Mouse (Mus musculus): Measurements from ENCODE around the gene Dnajb3. TPM values are rescaled to one million over a fixed set of nuclear protein-coding genes. Genes with fewer than 3 reads are reported as not detected.
"Not testable (repeated sequence)": the region's sequence is repeated elsewhere in the genome, so short reads cannot be mapped to it uniquely, and the experiment has no call there.

Gene Dnajb3
- total and polyA plus RNA-seq, 3 experiments, result 0.16 TPM; not detected in 2

- Histone ChIP-seq H3K4me3 (ENCODE audit: low read depth, low read length) (no peak overlapping the region), H3K4me1 (ENCODE audit: insufficient read depth, low read depth, low read length) (no peaks in the 10 kb centered on the region), H3K27me3 (ENCODE audit: insufficient read depth, low read length) (no peaks in the 10 kb centered on the region), H3K36me3 (replicated peaks) (no peaks in the 10 kb centered on the region), H3K9me3 (replicated peaks) (no peaks in the 10 kb centered on the region)
- no peak for TF ChIP-seq GATA1 (IDR thresholded peaks at IDR 0.05; ENCODE audit: borderline replicate concordance, low read length)
- no peak for TF ChIP-seq POLR2AphosphoS5 (IDR thresholded peaks at IDR 0.05; ENCODE audit: insufficient replicate concordance, low read depth, low read length)
- TF ChIP-seq GATA2 (IDR thresholded peaks at IDR 0.05; ENCODE audit: borderline replicate concordance, low read depth, low read length), result no peak
- no peak for TF ChIP-seq CTCF (IDR thresholded peaks at IDR 0.05; ENCODE audit: low read depth, low read length)
- no peak for TF ChIP-seq TAL1 (conservative IDR thresholded peaks at IDR 0.05; ENCODE audit: low read depth, low read length)
- DNase-seq (ENCODE audit: low spot score), result no peak
- no peak for ATAC-seq (ENCODE audit: extremely low read depth, insufficient number of reproducible peaks, low FRiP score, poor library complexity, severe bottlenecking)
Observed at GRCm38 (mm10) chr1:88225741-88226140, 20.2 kb upstream of the Dnajb3 start.

DNA sequence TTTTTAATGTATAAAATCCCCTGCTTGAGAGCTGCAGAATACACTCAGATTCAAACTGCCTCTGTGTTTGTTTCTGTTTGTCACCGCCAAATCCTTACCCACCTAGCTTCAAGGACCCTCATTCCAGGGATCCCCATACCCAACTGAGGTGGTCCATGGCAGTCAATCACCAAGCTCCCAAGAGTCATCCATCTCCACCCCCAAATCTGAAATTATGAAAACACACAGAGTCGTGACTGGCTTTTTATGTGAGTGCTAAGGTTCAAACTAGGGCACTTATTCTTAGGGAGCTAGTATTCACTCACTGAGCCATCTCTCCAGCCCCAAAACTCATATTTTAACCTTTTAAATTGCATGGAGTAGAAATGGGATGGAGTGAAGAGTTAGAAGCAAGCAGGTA, 19.7 kb upstream of the Dnajb3 start:
- not testable (repeated sequence) for H3K9me3 ChIP-seq (replicated peaks); H3K36me3 ChIP-seq (replicated peaks); DNase-seq (ENCODE audit: low spot score); H3K27me3 ChIP-seq (ENCODE audit: insufficient read depth, low read length); H3K4me1 ChIP-seq (ENCODE audit: insufficient read depth, low read depth, low read length); ATAC-seq (ENCODE audit: extremely low read depth, insufficient number of reproducible peaks, low FRiP score, poor library complexity, severe bottlenecking); H3K4me3 ChIP-seq (ENCODE audit: low read depth, low read length)

DNA sequence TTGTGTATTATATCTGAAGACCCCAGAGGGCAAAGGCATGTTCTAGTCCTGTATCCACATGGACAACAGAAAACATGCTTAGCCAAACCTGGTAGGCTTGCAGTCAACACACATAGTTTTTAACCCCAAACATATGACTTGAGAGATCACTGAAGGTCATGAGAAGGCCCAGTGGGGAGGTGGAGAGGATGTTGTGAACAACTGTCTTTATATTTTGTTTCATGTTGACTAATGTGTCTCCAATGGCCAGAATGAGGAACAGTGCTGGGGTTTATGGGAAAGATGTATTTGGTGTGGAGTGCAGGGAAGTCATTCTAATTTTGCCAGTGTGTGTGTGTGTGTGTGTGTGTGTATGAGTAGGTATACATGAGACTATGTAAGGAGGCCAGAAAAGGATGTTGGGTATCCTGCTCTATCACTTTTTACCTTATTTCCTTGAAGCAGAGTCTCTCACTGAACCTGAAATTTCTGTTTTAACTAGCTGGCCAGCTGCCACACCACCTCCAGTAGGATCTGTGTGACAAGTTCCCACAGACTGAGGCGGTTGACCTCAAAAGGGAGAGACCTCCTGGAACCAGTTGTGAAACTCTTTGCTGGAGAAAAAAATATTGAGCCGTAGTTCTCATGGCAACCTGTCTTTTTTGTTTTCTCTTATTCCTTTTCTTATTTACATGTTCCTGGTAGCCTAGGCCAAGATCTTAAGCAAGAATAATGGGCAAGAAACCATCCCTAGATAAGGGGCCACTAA, 18.6 kb upstream of the Dnajb3 start:
- Histone ChIP-seq H3K36me3 (replicated peaks) (no peaks in the 10 kb centered on the region), H3K27me3 (ENCODE audit: insufficient read depth, low read length) (no peaks in the 10 kb centered on the region), H3K4me3 (ENCODE audit: low read depth, low read length) (no peak overlapping the region), H3K4me1 (ENCODE audit: insufficient read depth, low read depth, low read length) (no peaks in the 10 kb centered on the region), H3K9me3 (replicated peaks) (no peaks in the 10 kb centered on the region)
- ATAC-seq (ENCODE audit: extremely low read depth, insufficient number of reproducible peaks, low FRiP score, poor library complexity, severe bottlenecking) (no peak), DNase-seq (ENCODE audit: low spot score) (no peak)
- TF ChIP-seq TAL1 (conservative IDR thresholded peaks at IDR 0.05; ENCODE audit: low read depth, low read length) (no peak), POLR2AphosphoS5 (IDR thresholded peaks at IDR 0.05; ENCODE audit: insufficient replicate concordance, low read depth, low read length) (no peak), GATA1 (IDR thresholded peaks at IDR 0.05; ENCODE audit: borderline replicate concordance, low read length) (no peak), GATA2 (IDR thresholded peaks at IDR 0.05; ENCODE audit: borderline replicate concordance, low read depth, low read length) (no peak), CTCF (IDR thresholded peaks at IDR 0.05; ENCODE audit: low read depth, low read length) (no peak)

DNA sequence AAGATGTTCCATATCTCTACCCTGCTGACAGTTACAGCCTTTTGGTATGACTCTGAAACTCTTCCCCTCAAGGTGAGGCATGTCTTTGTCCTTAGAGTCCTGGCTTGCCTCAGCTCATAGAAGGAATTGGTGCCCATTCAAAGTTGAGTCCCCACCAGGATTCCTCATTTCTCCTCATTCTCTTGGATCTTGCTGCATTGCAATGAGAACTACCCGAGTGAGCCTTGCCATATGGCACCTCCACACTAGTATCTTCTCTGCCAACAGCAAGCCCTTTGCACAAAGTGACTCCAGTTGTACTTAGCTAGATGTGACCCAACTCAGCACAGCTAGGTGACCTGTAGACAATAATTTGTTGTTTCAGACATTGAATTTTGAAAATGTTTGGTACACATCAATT, 18.0 kb upstream of the Dnajb3 start:
- Histone ChIP-seq H3K36me3 (replicated peaks) (no peaks in the 10 kb centered on the region), H3K27me3 (ENCODE audit: insufficient read depth, low read length) (no peaks in the 10 kb centered on the region), H3K4me3 (ENCODE audit: low read depth, low read length) (no peak overlapping the region), H3K9me3 (replicated peaks) (no peaks in the 10 kb centered on the region), H3K4me1 (ENCODE audit: insufficient read depth, low read depth, low read length) (no peaks in the 10 kb centered on the region)
- DNase-seq (ENCODE audit: low spot score), result no peak
- ATAC-seq (ENCODE audit: extremely low read depth, insufficient number of reproducible peaks, low FRiP score, poor library complexity, severe bottlenecking), result no peak
- TF ChIP-seq GATA1 (IDR thresholded peaks at IDR 0.05; ENCODE audit: borderline replicate concordance, low read length), result no peak
- no peak for TF ChIP-seq GATA2 (IDR thresholded peaks at IDR 0.05; ENCODE audit: borderline replicate concordance, low read depth, low read length)
- TF ChIP-seq TAL1 (conservative IDR thresholded peaks at IDR 0.05; ENCODE audit: low read depth, low read length), result no peak
- TF ChIP-seq POLR2AphosphoS5 (IDR thresholded peaks at IDR 0.05; ENCODE audit: insufficient replicate concordance, low read depth, low read length), result no peak
- no peak for TF ChIP-seq CTCF (IDR thresholded peaks at IDR 0.05; ENCODE audit: low read depth, low read length)

DNA sequence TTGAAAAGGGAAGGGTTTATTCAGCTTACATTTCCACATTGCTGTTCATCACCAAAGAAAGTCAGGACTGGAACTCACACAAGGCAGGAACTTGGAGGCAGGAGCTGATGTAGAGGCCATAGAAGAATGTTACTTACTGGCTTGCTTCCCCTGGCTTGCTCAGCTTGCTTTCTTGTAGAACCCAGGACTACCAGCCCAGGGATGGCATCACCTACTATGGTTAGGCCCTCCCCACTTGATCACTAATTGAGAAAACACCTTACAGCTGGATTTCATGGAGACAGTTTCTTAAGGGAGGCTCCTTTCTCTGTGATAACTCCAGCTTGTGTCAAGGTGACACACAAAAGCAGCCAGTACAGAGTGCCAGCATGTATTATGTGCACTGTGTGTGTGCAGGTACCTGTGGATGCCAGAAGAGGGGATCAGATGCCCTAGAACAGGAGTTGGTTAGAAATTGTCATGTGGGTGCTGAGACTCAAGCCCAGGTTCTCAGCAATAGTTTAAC, 17.5 kb upstream of the Dnajb3 start:
- not testable (repeated sequence) for H3K36me3 ChIP-seq (replicated peaks); DNase-seq (ENCODE audit: low spot score); H3K9me3 ChIP-seq (replicated peaks); H3K4me3 ChIP-seq (ENCODE audit: low read depth, low read length); H3K27me3 ChIP-seq (ENCODE audit: insufficient read depth, low read length); ATAC-seq (ENCODE audit: extremely low read depth, insufficient number of reproducible peaks, low FRiP score, poor library complexity, severe bottlenecking); H3K4me1 ChIP-seq (ENCODE audit: insufficient read depth, low read depth, low read length)

GRCm38 (mm10) chr1:88222216-88222615, 16.6 kb upstream of the Dnajb3 start:
- Histone ChIP-seq H3K9me3 (replicated peaks) (no peaks in the 10 kb centered on the region), H3K27me3 (ENCODE audit: insufficient read depth, low read length) (no peaks in the 10 kb centered on the region), H3K36me3 (replicated peaks) (no peaks in the 10 kb centered on the region), H3K4me1 (ENCODE audit: insufficient read depth, low read depth, low read length) (no peaks in the 10 kb centered on the region), H3K4me3 (ENCODE audit: low read depth, low read length) (no peak overlapping the region)
- no peak for ATAC-seq (ENCODE audit: extremely low read depth, insufficient number of reproducible peaks, low FRiP score, poor library complexity, severe bottlenecking)
- TF ChIP-seq GATA1 (IDR thresholded peaks at IDR 0.05; ENCODE audit: borderline replicate concordance, low read length), result no peak
- TF ChIP-seq CTCF (IDR thresholded peaks at IDR 0.05; ENCODE audit: low read depth, low read length), result no peak
- no peak for TF ChIP-seq TAL1 (conservative IDR thresholded peaks at IDR 0.05; ENCODE audit: low read depth, low read length)
- TF ChIP-seq POLR2AphosphoS5 (IDR thresholded peaks at IDR 0.05; ENCODE audit: insufficient replicate concordance, low read depth, low read length), result no peak
- TF ChIP-seq GATA2 (IDR thresholded peaks at IDR 0.05; ENCODE audit: borderline replicate concordance, low read depth, low read length), result no peak
- DNase-seq (ENCODE audit: low spot score), result no peak

GRCm38 (mm10) chr1:88220336-88220735, 14.8 kb upstream of the Dnajb3 start:
- H3K9me3 ChIP-seq (replicated peaks), result no peaks in the 10 kb centered on the region
- ATAC-seq (ENCODE audit: extremely low read depth, insufficient number of reproducible peaks, low FRiP score, poor library complexity, severe bottlenecking), result no peak
- no peaks in the 10 kb centered on the region for H3K36me3 ChIP-seq (replicated peaks)
- H3K4me1 ChIP-seq (ENCODE audit: insufficient read depth, low read depth, low read length), result no peaks in the 10 kb centered on the region
- no peak for TF ChIP-seq GATA1 (IDR thresholded peaks at IDR 0.05; ENCODE audit: borderline replicate concordance, low read length)
- no peaks in the 10 kb centered on the region for H3K27me3 ChIP-seq (ENCODE audit: insufficient read depth, low read length)
- no peak for DNase-seq (ENCODE audit: low spot score)
- H3K4me3 ChIP-seq (ENCODE audit: low read depth, low read length), result no peak overlapping the region

All from G1E (cell line).